Mouse (Mus musculus) olfactory bulb, adult 2 months (tissue): ENCODE results near the gene Lama5. TPM values are rescaled to one million over a fixed set of nuclear protein-coding genes. Genes with fewer than 3 reads are reported as not detected.

Experiments used
- H3K27ac ChIP-seq: fragments of 200-500 bp; 2 replicates; pipeline ENCODE4 v1.5.1; 2012; ENCODE audit warnings: low read depth, low read length; ENCODE audit not compliant: insufficient read depth
- H3K4me1 ChIP-seq: fragments of 200-500 bp; 2 replicates; pipeline ENCODE4 v1.6.1; 2012; ENCODE audit warnings: low read length; ENCODE audit not compliant: control insufficient read depth, insufficient read depth
- H3K4me3 ChIP-seq: fragments of 200-500 bp; 2 replicates; pipeline ENCODE4 v1.5.1; 2012; ENCODE audit warnings: mild to moderate bottlenecking, low read depth, low read length, moderate library complexity; ENCODE audit not compliant: insufficient read depth
- CTCF ChIP-seq: fragments of 200-500 bp; IDR thresholded peaks from 2 replicates; pipeline ENCODE4 v1.5.1; 2012; ENCODE audit warnings: low read depth, mild to moderate bottlenecking, low read length, moderate library complexity; ENCODE audit not compliant: insufficient read depth
- POLR2A ChIP-seq: fragments of 200-500 bp; IDR thresholded peaks from 2 replicates; pipeline ENCODE4 v1.6.1; 2012; ENCODE audit warnings: mild to moderate bottlenecking, low read depth, low read length, moderate library complexity; ENCODE audit not compliant: insufficient read depth
- WGBS: fragments of 180-500 bp; shearing (Covaris S2); methylation state at CpG from one replicate; pipeline ENCODE4 v1.1.7; 2018; 5-methylcytosine and 5-hydroxymethylcytosine counted together
- polyA plus RNA-seq: library from polyadenylated mRNA; stranded (reverse); fragments of >200 nt; gene quantifications from 2 replicates; pipeline ENCODE4 v1.2.4, GENCODE M21; 2012; ENCODE audit warnings: low replicate concordance; ENCODE audit not compliant: missing spikeins, insufficient read depth, insufficient read length

Gene Lama5
- polyA plus RNA-seq, 1 experiment = not detected

DNA sequence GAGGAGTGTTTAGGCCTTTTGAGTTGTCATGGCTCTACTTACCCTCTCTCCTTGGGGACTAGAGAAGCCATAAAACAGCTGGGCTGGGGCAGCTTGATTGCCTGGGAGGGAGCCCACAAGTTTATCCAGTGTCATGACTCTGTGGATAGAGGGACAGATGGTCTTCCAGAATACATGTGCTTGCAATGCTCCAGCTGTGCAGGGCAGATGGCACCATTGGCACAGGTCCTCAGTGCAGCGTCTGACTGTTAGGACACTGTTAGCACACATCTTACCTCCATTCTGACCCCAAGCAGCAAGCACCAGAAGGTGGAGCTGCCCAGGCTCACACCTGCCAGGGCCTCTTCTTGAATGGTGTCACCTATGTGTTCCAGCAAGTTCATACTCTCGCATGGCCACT lies 59.8 kb downstream of the Lama5 start:
- Histone ChIP-seq H3K4me3 (no peak overlapping the region), H3K4me1 (peaks cover 5% of the 10 kb centered on the region; the same call in 1 of the 2 replicates), H3K27ac (no peak overlapping the region)
- WGBS = 84% methylated on average over 2 of the region's 2 CpGs
- TF ChIP-seq POLR2A (no peak), CTCF (no peak)

DNA sequence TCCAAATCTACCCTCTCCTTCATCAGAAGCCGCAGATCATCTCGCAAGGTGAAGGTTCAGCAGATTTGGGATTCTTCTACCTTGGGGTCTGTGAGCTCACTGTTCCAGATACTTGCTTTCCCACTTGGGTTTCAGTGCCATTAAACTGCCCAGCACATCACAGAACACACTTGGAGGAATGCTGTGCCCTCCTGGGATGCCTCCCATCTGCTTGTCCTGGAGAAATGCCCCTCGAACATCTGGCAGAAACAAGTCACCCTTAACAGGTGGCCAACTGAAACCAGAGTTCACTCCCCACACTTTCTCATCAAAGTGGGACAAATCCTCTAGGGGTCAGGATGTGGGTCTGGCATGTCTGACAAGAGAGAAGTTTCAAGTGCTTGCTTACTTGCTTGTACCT lies 67.0 kb downstream of the Lama5 start:
- H3K27ac ChIP-seq = no peak overlapping the region
- WGBS = 96% methylated on average over 3 of the region's 3 CpGs
- TF ChIP-seq POLR2A (no peak), CTCF (no peak)
- no peak overlapping the region for H3K4me3 ChIP-seq
- H3K4me1 ChIP-seq = no peaks in the 10 kb centered on the region

DNA sequence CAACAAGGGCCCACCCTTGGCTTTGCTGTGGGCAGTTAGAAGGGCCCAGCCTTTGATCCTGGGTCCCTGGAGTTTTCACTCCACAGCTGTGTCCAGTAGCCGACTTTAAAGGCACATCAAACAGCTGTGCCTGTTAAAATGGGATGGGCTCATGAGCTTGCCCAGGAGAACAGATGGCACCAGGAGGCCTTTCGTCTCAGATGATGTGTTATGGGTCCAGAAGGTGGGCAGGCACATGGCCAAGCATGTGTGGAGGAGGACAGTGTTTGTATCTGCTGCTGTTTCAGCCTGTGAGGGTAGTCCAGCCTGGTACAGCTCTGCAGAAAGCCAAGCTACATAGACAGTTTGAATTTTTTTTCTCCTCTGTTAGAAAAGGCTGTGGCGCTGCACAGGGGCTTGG lies 70.9 kb downstream of the Lama5 start:
- H3K4me3 ChIP-seq = no peak overlapping the region
- 80% methylated on average over 3 of the region's 3 CpGs for WGBS
- H3K27ac ChIP-seq = no peak overlapping the region
- TF ChIP-seq CTCF = no peak
- TF ChIP-seq POLR2A = no peak
- H3K4me1 ChIP-seq = no peaks in the 10 kb centered on the region

DNA sequence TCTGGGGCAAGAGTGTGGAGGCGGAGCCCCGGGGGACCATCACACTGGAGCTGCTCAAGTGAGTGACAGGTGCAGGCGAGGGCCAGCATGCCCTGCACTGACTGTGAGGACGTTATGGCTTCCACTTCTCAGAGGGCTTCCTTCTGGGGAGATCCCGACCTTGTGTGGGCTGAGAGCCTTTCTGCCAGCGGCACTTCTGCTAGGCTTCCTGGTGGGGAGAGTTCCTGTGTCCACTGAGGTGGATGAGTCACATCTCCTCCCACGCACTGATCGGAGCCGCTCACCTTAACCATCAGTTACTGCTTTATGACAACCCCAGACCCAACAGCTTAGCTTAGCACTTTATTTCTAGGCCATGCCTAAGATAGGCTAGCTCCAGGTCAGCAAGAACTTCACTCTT lies 77.1 kb downstream of the Lama5 start:
- Histone ChIP-seq H3K27ac (no peak overlapping the region), H3K4me1 (no peaks in the 10 kb centered on the region), H3K4me3 (no peak overlapping the region)
- no peak for TF ChIP-seq POLR2A
- no peak for TF ChIP-seq CTCF
- 86% methylated on average over 9 of the region's 9 CpGs for WGBS

DNA sequence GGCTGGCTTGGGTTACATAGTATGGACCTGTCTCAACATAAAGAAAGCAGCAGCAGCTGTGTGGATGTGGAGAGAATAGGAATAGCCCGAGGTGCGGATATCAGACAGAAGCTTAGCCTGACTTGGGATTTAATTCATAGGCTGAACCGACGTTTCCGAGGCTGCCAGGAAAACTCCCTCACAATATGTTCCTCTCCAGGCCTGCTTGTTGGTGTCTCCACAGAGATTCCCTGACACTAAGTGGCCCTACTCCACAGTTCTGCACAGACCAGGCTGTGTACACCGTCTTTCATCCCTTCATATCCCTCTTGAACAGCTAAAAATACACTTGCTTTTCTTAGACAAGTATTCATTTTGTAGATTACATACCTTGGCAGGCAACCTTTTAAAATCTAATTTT lies 78.3 kb downstream of the Lama5 start:
- TF ChIP-seq CTCF (no peak), POLR2A (no peak)
- Histone ChIP-seq H3K4me3 (no peak overlapping the region), H3K27ac (no peak overlapping the region), H3K4me1 (no peaks in the 10 kb centered on the region)
- 48% methylated on average over 6 of the region's 6 CpGs for WGBS

DNA sequence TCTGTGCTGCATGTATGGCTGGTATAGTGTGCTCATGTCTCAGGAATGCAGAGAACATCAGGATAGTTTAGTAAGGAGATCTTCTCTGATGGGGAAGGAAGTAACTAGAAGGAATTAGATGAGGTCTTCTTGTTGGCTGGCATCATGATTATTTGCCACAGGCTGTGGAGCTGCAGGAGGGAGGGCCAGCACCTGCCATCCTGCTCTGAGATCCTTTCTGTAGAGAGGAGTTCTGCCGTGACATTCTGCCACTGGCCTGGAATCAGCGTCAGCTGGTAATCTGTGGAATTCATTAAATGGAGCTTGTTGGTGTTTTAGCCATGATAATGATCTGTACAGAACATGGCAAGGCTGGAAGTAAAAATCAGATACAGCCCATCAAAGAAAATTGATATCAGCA lies 79.6 kb downstream of the Lama5 start:
- Histone ChIP-seq H3K27ac (no peak overlapping the region), H3K4me3 (no peak overlapping the region), H3K4me1 (no peaks in the 10 kb centered on the region)
- 54% methylated on average over 2 of the region's 2 CpGs for WGBS
- no peak for TF ChIP-seq CTCF
- no peak for TF ChIP-seq POLR2A

DNA sequence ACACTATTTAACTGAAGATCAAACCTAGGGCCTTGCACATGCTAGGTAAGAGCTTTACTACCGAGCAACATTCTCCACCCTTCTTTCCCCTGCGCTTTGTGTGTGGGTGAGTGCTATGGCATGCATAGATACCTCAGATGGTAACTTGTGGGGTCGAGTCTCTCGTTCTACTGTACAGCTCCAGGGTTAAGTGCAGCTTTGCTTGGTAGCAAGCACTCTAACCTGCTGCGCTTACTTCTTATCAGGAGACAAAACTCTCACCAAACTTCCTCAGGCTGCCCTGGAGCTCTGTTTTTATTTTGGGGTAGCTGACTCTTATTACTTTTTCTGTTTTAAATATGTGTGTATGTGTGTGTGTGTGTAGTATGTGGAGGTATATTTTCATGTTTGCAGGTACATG lies 90.2 kb downstream of the Lama5 start:
- no peak overlapping the region for H3K27ac ChIP-seq

DNA sequence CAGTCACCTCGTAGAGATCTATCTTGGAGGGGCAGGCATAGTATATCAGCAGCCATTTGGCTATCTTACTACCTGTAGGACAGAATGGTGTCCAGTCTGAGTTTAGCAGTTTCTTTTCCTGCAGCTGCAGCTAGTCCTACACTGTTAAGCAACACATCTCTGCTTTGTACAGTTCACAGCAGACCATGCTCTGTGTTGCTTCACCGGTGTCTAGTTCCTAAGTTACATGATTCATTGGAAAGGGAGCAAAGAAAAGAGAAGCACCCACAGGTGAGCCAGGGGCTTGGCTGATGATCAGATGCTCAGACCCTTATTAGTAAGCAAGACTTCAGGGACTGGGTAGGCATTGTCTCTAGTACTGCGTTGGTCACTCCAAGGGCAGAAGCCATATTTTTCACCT lies 91.7 kb downstream of the Lama5 start:
- Histone ChIP-seq H3K27ac (no peak overlapping the region), H3K4me1 (0 out of 2 replicates have a peak, but pooled peaks cover 2% of the 10 kb centered on the region), H3K4me3 (no peak overlapping the region)
- 78% methylated on average over 3 of the region's 3 CpGs for WGBS
- TF ChIP-seq POLR2A (no peak), CTCF (no peak)

More for the DNA sequence above, 90.2 kb downstream of the Lama5 start:
- H3K4me3 ChIP-seq = no peak overlapping the region
- WGBS = 76% methylated on average over 5 of the region's 5 CpGs
- 0 out of 2 replicates have a peak, but pooled peaks cover 2% of the 10 kb centered on the region for H3K4me1 ChIP-seq
- TF ChIP-seq POLR2A (no peak), CTCF (no peak)

DNA sequence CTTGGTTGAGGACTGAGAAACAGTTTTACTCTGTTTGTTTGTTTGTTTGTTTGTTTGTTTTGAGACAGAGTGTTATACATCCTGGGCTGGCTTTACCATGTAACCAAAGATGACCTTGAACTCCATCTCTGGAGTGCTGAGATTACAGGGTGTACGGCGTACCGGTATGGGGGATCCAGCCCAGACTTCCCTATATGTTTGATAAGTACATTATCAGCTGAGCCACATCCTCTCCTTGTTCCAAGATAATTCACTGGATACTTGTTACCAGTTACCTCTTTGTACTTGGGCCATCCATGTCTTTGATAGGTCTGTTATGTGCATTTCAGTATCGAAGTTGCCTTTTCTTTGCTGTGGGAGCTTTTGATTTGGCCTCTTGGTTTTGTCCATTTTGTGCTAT lies 92.4 kb downstream of the Lama5 start:
- WGBS = 93% methylated on average over 4 of the region's 4 CpGs
- no peak overlapping the region for H3K27ac ChIP-seq
- no peak overlapping the region for H3K4me3 ChIP-seq
- TF ChIP-seq POLR2A (no peak), CTCF (no peak)
- H3K4me1 ChIP-seq = 0 out of 2 replicates have a peak, but pooled peaks cover 2% of the 10 kb centered on the region

DNA sequence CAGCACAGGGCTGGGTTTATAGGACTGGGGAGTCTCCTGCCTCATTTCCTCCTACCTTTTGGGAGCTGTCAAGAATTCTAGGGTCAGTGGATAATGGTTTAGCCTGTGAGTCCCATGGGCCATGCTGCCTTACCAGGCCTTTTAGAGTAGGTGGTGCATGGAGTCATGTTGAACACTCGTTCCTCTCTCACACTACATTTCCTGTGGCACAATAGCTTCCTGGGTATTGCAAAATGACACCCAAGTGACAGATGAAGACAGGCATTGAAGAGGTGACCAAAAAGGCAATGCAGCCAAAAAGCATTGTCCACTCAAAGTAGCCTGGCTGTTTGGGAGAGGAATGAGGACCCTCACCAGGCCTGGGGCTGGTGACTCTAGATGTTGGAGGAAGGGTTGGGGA lies 98.0 kb downstream of the Lama5 start:
- Histone ChIP-seq H3K27ac (no peak overlapping the region), H3K4me1 (peaks cover 16% of the 10 kb centered on the region), H3K4me3 (no peak overlapping the region)
- TF ChIP-seq POLR2A (no peak), CTCF (no peak)
- 57% methylated on average over 1 of the region's 1 CpGs for WGBS

Other genes starting within 250 kb of the Lama5 start
- gene Taf4, start 249.2 kb downstream of the Lama5 start, polyA plus RNA-seq = not detected in 2 replicates
- 121 and 180 TPM in 2 replicates for gene Lsm14b, start 200.9 kb downstream of the Lama5 start, polyA plus RNA-seq
- gene Psma7, start 183.4 kb downstream of the Lama5 start, polyA plus RNA-seq = not detected in 2 replicates
- gene Ss18l1, start 183.3 kb downstream of the Lama5 start, polyA plus RNA-seq = not detected in 2 replicates
- gene Mtg2, start 155.3 kb downstream of the Lama5 start, polyA plus RNA-seq = not detected in 2 replicates
- not detected in 2 replicates for gene Hrh3, start 121.4 kb downstream of the Lama5 start, polyA plus RNA-seq
- not detected in 2 replicates for gene Osbpl2, start 106.6 kb downstream of the Lama5 start, polyA plus RNA-seq
- not detected in 2 replicates for gene Adrm1, start 54.4 kb downstream of the Lama5 start, polyA plus RNA-seq
- 1,119 TPM in 1 of 2 replicates, not detected in the other for gene Rps21, start 31.5 kb upstream of the Lama5 start, polyA plus RNA-seq
- gene Cables2, start 47.6 kb upstream of the Lama5 start, polyA plus RNA-seq = not detected in 2 replicates
- not detected in 2 replicates for gene Rbbp8nl, start 64.0 kb upstream of the Lama5 start, polyA plus RNA-seq
- not detected in 2 replicates for gene Gata5, start 108.8 kb upstream of the Lama5 start, polyA plus RNA-seq
- gene Slco4a1, start 230.4 kb upstream of the Lama5 start, polyA plus RNA-seq = not detected in 2 replicates